Mouse (Mus musculus) heart, adult 2 months (tissue): Measurements from ENCODE around the gene Irf7.

Experiments
- CTCF ChIP-seq: fragments of 200-600 bp; IDR thresholded peaks from 2 replicates; pipeline ENCODE4 v1.8.1; 2022; ENCODE audit warnings: antibody characterized with exemption, mild to moderate bottlenecking, moderate library complexity
- EP300 ChIP-seq: fragments of 200-500 bp; IDR thresholded peaks from 2 replicates; pipeline ENCODE4 v1.6.1; 2011; ENCODE audit warnings: low read depth, low read length, control low read depth; ENCODE audit not compliant: insufficient read depth
- POLR2A ChIP-seq: fragments of 200-500 bp; IDR thresholded peaks from 2 replicates; pipeline ENCODE4 v1.6.1; 2011; ENCODE audit warnings: mild to moderate bottlenecking, low read depth, low read length, control low read depth; ENCODE audit not compliant: insufficient read depth

- no peak for TF ChIP-seq POLR2A
- no peak for TF ChIP-seq CTCF
- TF ChIP-seq EP300: no peak
These were observed 45.9 kb downstream of the Irf7 start for GRCm38 (mm10) chr7:141220377-141220776.
